Mouse (Mus musculus): ENCODE measurements around the gene Bpifc.
A peak's percentile ranks its signal among the peaks of the same experiment; 100 is the strongest.
"Not testable (repeated sequence)": the region's sequence is repeated elsewhere in the genome, so short reads cannot be mapped to it uniquely, and the experiment has no call there.

Bpifc gene

DNA sequence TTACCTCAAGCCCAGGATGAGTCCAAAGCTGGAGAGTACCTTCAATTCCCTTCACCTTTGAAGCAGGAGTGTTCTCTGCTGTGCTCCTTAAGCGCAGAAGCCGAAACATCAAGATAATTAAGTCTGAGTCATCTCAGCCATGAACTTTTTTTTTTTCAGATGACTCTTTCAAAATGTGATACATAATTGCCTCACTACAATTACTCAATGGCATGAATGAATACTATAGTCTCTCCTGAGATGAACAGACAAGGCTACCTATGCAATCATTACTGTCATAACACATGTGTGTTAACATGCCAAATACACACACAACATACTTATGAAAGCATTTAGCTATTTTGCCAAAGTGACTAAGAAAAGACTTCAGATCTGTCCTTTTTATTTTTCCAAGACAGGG lies at the start of gene Bpifc:
Bpifc (minus strand) TSS at position 115 of the 400 bp plus-strand sequence.
- no peak for DNase-seq (ENCODE audit: low spot score in 2 of 2)

DNA sequence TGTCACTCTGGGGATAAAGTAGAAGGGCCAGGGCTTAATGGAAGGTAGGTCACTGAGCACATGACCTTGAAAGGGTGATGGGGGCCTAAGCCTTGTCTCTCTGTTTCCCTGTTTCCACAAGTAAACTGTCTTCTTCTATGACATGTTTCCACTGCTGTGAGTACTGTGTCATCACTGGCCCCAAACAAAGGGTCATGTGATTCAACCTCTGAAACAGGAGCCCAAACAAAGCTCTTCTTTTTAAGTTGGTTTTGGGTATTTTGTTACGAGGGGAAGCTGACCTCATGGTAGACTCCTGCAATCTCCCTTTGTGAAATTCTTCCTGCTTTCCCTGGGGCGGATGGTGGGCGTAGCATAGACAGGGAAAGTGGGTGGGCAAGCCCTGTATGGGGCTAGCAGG lies 48.6 kb upstream of the Bpifc start:
- no peak for DNase-seq (ENCODE audit: low spot score in 2 of 2)

DNA sequence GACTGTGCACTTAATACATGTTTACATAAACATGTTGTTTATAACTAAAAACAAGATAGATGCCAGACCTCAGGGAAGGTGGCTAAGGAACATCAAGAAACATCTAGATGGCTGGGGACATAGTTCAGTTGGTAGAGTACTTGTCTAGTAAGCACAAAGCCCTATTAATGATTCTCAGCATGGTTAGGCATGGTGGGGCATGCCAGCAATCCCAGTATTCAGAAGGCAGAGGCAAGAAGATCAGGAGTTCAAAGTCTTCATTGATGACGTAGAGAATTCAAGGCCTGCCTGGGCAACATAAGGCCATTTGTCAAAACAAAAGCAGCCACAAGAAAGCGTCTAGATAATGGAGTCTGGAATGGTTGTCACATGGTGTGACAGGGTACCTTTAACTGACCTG lies 46.0 kb upstream of the Bpifc start:
- no peak for DNase-seq (ENCODE audit: low spot score in 2 of 2)

DNA sequence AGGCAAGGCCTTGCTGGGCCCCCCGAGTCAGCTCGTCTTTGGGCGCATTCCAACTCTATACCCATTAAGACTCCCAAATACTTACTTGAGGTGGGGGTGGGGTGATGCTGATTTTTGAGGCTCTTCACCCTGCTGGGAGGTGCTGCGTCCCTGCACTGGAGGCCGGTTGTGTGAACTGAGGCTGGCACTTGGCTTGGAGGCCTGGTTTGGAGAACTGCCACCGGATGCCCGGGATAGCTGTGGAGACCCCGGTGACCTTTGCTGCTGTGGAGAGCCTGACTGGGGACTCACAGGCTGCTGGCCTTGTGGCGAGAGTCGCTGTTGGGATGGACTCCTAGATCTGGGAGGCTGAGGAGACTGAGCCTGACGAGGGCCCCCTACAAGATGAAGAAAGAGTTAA lies 45.6 kb upstream of the Bpifc start:
- DNase-seq (ENCODE audit: low spot score in 2 of 2): no peak

DNA sequence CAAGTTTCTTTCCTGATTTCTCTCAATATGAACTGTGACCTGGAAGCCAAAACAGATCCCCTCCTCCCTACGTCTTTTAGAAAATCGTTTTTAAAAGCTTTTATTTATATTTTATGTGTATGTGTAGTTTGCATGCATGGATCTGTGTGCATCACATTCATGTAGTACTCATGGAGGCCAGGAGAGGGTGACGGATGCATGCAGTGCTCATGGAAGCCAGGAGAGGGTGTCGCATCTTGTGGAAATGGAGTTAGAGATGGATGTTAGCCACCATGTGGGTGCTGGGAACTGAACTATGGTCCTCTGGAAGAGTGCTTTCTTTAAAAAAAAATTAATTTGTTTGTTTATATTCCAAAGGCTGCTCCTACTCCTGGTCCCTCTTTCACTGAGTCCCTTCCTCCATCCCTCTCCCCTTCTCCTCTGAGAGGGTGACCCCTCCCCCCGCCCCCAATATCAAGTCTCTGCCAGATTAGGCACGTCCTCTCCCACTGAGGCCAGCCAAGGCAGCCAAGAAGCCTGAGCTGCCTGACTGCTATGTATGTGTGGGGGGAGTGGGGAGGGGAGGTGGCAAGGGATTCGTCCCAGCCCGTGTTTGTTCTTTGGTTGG lies 44.7 kb upstream of the Bpifc start:
- no peak for DNase-seq (ENCODE audit: low spot score in 2 of 2)

DNA sequence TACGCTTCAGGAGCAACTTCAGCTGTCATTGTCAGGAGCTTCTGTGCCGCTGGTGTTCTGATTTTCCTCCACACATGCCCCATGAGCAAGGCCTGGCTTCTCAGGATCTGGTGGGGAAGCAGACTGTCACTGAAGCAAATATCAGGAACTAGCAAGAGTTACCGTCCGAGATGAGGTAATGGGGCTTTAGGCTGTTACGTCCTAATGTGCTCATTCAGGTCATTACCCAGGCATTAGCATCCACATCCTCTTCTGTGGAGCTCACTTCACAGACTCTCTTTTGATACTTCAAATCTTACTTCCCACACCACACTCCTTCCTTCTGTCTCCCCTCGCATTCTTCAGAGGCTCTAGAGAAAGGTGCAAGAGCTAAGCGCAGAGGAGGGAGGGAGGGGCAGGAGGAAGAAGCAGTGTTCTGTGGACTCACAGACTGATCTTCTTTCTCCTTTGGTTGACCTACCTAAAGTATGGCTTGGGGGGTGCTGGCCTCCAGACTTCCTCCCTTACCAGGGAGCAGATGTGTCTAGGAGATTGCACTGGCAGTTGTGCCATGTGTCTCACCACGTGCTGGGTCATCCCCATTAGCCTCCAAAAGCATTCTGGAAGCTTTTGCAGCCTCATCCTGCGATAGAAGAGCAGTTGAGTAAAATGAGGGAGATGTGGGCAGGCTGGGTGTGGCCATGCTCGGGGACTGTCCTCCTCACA lies 41.3 kb upstream of the Bpifc start:
- DNase-seq (ENCODE audit: low spot score in 2 of 2): no peak

DNA sequence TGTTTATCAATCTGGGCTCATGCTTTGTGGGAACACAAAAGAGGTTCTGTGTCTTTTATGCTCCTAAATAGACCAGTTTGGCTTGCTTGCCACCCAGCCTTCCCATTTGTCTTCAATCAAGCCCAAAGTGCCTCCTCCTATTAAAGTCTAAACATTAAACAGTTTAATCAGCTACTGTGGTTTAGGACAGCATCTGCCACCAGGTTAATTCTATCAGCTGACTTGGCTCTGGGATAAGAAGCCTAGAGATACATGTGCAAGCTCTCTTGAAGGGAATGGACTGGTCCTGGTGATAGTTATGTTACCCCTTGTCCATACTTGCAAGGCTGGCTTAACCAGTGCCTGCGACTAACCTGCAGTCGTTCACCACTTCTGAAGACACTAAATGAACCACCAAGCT lies 38.8 kb upstream of the Bpifc start:
- DNase-seq (ENCODE audit: low spot score in 2 of 2): no peak

DNA sequence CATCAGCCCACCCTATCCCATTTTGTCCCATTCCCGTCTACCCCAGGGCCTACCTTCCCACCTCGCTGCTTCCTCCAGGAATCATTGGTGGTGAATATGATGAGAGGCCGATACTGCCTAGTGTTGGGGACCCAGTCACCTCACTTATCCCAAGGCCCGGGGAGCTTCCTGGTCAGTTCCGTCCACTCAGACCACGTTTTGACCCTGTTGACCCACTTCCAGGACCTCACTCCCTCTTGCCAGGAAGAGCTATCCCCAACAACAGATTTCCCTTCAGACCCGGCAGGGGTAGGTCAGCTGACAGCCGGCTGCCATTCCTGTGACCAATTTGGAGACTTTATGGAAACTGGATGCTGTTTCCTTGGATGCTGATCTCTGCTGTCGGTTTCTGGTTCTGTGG lies 36.1 kb upstream of the Bpifc start:
- DNase-seq (ENCODE audit: low spot score in 2 of 2): no peak

DNA sequence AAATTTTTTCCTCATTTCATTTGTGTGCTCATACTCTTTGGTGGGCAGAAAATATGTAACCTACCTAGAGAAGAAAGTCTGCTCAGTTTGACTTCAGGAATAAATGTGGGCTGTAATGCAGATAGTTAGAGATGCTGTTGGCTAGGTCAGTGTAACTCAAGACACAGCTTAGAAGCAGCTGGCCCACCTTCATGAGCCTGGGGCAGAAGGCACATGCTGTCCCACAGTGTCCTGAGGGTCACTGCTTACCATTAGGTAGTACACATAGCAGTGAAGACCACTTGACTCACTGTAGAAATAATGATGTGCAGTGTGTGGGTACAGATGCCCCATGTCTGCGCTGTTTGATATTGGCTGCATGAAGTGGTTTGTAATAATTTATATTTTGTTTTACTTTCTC lies 34.7 kb upstream of the Bpifc start:
- DNase-seq (ENCODE audit: low spot score in 2 of 2): no peak

DNA sequence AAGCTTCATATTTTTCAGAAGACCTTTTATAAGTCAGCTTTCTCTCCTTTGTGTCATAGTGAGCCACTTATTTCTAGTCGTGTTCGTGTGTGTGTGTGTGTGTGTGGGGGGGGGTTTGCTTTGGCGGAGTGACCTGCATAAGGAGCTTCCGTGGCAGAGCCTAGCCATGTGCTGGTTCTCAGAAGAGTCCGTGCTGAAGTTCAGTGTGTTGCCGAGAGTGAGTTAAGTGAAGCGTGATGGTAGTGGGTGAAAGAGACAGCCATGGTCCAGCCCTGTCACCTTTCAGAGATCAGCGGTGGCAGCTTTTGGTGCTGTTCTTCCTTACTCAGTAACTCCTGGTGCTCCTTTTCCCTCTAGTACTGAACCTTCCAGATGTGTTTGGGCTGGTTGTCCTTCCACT lies 32.4 kb upstream of the Bpifc start:
- no peak for DNase-seq (ENCODE audit: low spot score in 2 of 2)

DNA sequence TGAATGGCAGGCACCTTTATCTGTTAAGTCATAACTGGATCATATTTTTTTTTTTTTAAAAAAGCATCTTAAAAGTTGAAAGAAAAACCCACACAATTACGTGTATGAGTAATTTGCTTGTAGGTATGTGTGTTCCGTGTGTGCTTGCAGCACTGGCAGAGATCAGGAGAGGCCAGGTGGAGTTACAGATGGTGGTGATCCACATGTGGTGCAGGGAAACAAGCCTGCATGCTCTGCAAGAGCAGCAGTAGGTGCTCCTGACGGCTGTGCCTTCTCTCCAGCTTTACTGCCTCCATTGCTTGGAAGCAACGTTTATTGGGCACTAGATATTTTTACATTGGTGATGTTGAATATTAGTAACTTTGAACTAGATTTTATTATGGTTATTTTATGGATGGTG lies 32.0 kb upstream of the Bpifc start:
- DNase-seq (ENCODE audit: low spot score in 2 of 2): no peak

DNA sequence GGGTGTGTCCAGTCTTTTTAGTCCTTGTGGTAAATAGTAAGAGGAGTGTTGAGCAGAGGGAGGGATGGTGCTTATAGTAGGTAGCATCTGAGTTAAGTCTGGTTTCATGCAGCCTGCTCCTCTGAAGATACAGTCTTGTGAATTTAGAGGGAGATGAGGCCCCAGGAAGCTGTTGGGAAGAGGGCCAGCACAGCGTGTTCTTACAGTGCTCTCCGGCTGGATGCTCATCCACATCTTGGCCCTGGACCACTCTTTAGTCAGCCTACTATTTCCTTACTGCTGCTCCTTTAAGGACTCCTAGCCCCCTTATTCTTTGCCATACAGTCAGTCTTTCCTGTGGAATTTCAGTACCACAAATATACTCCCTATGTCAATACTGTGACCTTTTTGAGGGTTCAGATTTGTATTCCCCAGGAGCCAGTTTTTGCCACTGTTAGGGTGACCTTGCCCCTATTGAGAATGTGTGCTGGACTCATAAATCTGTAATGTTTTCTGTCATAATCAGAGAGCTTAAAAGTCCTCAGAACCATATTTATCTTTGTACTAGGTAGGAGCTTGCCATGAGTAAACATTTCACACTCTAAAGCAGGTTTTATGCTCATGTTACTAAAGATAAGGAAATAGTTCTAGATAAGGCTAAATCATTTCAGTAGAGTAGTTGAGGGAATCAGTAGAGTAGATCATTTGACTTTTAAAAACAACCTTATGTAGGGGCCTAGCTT lies 22.5 kb upstream of the Bpifc start:
- DNase-seq (ENCODE audit: low spot score in 2 of 2): no peak

DNA sequence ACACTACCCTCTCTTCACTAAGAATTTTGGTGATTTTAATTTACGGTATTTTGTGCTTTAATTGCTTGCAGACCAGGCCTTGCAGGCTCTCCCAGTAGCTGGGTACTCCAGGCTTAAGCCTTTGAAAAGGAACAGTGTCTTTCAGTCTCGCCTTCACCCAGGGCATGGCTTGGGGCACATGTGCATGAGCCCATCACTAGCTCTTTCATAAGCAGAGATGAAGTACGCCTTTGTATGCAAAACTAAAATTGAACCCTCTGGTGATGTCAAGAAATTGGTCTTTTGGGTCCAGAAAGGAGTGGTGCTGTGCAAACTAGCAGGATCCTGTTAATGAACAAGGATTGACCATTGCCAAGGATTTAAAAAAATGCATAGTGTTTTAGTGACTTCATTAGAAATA lies 20.8 kb upstream of the Bpifc start:
- no peak for DNase-seq (ENCODE audit: low spot score in 2 of 2)

DNA sequence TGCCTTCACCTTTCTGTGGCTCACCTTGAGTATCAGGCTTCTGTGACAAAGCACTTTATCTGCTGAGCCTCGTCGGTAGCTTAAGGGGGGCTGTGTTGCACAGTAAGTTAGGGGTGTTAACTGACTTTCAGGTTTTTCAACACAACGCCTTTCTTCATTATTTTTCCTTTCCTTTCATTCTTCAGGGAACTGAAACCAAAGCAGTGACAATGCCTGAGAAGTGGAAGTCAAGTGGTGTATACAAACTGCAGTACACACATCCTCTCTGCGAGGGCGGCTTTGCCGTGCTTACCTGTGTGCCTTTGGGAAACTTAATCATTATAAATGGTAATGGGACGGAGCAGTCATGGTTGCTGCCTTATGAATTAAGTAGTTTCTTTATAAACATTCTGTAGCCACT lies 19.0 kb upstream of the Bpifc start:
- DNase-seq (ENCODE audit: low spot score in 2 of 2): no peak

DNA sequence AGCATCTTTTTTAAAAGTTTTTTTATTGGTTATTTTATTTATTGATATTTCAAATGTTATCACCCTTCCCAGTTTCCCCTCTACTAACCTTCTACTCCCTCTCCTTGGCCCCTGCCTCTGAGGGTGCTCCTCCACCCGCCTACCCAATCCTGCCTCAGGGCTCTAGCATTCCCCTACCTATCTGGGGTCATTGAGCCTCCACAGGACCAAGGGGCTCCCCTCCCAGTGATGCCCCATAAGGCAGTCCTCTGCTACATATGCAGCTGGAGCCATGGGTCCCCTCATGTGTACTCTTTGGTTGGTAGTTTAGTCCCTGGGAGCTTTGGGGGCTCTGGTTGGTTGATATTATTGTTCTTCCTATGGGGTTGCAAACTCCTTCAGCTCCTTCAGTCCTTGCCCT lies 15.1 kb upstream of the Bpifc start:
- not testable (repeated sequence) for DNase-seq (ENCODE audit: low spot score in 2 of 2)

DNA sequence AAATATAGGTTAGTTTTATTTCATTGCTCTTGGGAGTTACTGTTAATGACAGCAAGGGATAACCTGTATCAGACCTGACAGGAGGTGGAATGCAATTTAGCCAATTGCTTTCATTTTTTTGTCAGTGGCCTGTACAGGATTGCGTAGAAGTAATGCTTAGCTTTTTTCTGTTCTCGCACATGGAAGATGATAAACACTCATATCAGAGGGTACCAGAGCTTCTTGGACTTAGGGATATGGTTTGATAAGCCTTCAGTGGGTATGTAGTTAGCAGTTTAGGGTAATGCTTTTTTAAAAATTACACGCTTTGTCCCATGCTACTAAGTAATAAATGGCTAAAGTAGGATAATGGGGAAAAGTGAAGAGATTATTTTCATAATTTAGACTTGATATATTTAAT lies 14.7 kb upstream of the Bpifc start:
- no peak for DNase-seq (ENCODE audit: low spot score in 2 of 2)

DNA sequence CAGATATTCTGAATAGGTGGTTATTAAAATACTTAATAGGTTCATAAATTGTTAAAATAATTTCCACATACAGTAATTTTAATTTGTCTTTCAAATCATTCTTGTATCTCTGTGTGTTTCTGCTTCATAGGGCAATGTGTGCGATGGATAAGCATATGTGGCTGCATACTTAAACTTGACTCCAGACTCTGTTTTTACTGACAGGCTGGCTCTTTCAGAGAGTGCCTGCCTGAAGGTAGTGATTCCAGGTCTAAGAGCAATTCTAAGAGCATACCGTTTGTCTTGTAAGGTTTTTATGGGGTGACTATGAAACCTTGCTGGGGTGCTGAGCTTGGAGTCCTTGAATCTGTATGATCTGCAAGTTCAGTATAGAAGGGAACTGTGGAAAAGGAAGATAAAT lies 14.2 kb upstream of the Bpifc start:
- no peak for DNase-seq (ENCODE audit: low spot score in 2 of 2)

DNA sequence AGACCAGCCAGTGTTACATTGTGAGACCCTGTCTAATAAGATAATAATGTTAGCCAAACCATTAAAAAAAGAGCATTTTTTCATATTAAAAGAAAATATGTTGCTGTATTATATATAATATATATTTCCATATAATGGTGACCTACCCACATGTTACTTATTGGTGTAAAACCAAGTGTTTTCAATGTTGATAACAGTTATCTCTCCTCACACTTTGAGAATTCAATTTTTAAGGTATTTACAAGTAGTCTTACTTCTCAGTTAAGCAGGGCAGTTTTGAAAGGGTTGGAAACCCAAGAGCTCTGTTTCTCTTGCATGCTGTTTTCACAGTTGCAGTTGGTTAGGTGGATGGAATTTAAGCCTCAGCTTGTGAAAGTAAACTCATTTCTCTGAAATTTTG lies 11.5 kb upstream of the Bpifc start:
- no peak for DNase-seq (ENCODE audit: low spot score in 2 of 2)

DNA sequence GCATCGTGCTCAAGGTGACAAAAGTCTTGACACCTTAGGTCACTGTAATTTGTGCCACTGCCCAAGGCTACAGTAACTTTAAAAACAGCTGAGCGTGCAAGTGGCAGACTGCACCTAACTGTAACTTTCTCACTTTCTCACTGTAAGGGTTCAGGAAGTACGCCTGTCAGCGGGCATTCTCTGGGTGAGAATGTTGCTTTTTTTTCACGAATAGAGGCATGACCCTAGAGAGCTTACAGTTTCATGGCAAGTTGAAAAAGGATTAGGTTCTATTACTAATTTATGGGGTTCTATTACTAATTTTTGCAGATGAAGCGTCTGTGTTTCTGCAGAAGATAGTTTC lies 10.8 kb upstream of the Bpifc start:
- DNase-seq (ENCODE audit: low spot score in 2 of 2): no peak

DNA sequence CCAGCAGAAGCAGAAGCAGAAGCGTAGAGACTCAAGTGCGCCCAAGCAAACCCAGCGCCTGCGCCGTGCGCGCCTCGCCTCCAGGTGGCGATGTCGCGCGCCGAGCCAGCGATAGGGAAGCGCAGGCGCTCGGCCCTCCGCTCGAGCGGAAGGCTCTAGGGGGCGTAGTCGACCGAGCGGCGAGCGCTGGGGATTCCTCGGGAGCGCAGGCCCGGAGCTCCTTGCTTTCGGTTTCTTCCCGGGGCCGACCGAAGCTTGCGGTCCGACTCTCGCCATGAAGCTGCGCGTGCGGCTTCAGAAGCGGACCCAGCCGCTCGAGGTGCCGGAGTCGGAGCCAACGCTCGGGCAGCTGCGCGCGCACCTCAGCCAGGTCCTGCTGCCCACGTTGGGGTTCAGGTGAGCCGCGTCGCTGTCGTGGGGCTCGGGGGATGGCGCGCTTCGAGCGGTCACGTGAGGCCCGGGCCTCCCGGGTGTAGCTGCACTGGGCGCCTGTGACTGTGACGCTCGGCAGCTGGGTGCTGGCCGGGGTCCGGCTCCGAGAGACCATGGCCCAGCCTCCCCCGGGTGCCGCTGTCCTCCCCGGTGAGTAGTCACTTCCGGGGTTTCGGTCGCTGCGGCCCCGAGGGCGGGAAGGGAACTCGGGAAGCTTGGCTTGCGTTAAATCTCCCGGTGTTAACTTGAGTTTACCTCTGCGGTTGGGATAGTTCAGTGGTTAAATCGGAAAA lies 10.2 kb upstream of the Bpifc start, which contains the start of gene Fbxo7:
Fbxo7 (plus strand) TSS at position 224 of the 725 bp plus-strand sequence.
- peak; percentile 80 to 85 for DNase-seq (ENCODE audit: low spot score in 2 of 2)

DNA sequence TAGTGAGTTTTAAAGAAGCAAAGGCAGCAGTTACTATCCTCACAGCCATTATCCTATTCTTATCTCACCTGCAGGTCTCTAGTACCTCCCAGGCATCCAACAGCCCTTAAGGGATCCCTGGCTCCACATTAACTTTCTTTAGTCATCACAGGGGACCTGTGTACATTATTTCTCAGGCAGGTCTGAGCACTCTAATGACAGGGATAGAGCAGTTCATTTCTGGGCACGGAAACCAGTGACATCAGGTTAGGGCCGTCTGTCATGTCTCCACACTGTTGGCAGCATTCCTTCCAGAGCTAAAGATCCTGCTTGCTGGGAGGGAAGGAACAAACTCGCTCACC lies 9.7 kb upstream of the Bpifc start:
- no peak for DNase-seq (ENCODE audit: low spot score in 2 of 2)

DNA sequence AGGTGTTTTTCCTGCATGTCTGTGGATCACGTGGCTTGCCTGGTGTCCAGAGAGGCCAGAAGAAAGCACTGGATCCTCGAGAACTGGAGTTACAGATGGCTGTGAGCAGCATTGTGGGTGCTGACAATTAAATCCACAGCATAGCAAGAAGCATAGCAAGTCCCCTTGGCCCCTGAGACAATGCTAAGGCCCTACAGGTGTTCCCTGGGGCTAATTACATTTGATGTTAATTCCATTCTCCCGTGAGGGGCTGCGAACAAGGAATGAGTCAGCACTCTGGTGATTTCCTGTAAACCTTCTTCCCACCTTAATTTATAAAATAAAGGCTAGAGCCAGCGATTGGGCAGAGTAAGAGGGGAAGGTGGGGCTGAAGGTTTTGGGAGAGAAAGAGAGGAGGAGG lies 7.1 kb upstream of the Bpifc start:
- DNase-seq (ENCODE audit: low spot score in 2 of 2): no peak

DNA sequence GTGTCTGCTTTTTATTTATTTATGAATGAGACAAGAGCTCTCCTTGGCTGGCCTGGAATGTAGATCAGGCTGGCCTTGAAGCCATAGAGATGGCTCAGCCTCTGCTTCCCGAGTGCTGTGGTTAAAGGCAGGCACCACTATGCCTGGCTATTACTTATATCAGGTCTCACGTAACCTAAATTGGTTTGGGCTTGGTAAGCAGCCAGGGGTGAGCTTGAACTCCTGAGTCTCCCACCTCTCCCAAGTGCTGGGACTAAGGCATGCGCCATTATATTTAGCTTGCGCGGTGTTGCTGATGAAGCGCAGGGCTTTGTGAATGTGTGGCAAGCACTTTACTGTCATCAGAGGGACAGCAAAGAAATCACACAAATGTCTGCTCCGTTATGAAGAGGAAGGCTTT lies 6.1 kb upstream of the Bpifc start:
- no peak for DNase-seq (ENCODE audit: low spot score in 2 of 2)

Measured in natural killer cell, adult 2 months (primary cell).